Mouse (Mus musculus): Measurements from ENCODE around the gene Fchsd2. TPM values are rescaled to one million over a fixed set of nuclear protein-coding genes. Genes with fewer than 3 reads are reported as not detected.

The Fchsd2 gene
- total and polyA plus RNA-seq, 2 experiments: 8.9 to 43.0 TPM

GRCm38 (mm10) chr7:101216724-101217123 is 124.1 kb downstream of the Fchsd2 start:
- H3K4me1 ChIP-seq (ENCODE audit: control insufficient read depth, insufficient read depth, low read length): no peaks in the 10 kb centered on the region
- no peaks in the 10 kb centered on the region for H3K27me3 ChIP-seq (ENCODE audit: control insufficient read depth, insufficient read depth, low read length)
- peaks cover 2% of the 10 kb centered on the region; the same call in 1 of the 2 replicates for H3K36me3 ChIP-seq (ENCODE audit: control insufficient read depth, insufficient read depth, low read length)
- 90% methylated on average over 2 of the region's 2 CpGs for WGBS
- no peak overlapping the region for H3K27ac ChIP-seq (replicated peaks; ENCODE audit: insufficient read depth, low read depth, low read length)
- TF ChIP-seq POLR2A (IDR thresholded peaks at IDR 0.05; ENCODE audit: extremely low read depth, insufficient read depth, low read length) (no peak), CTCF (IDR thresholded peaks at IDR 0.05; ENCODE audit: low read depth, low read length) (no peak)
- H3K79me2 ChIP-seq (ENCODE audit: control insufficient read depth, insufficient read depth, low read length): no peaks in the 10 kb centered on the region
- H3K9ac ChIP-seq (ENCODE audit: low read depth, low read length): no peak overlapping the region
- H3K4me3 ChIP-seq (ENCODE audit: insufficient read depth, low read depth, low read length): no peak overlapping the region
- no peak for DNase-seq (ENCODE audit: extremely low read depth, low read depth, low spot score)

GRCm38 (mm10) chr7:101223501-101223900 is 130.8 kb downstream of the Fchsd2 start:
- Histone ChIP-seq H3K9ac (ENCODE audit: low read depth, low read length) (no peak overlapping the region), H3K27ac (replicated peaks; ENCODE audit: insufficient read depth, low read depth, low read length) (no peak overlapping the region), H3K4me3 (ENCODE audit: insufficient read depth, low read depth, low read length) (no peak overlapping the region), H3K4me1 (ENCODE audit: control insufficient read depth, insufficient read depth, low read length) (no peaks in the 10 kb centered on the region), H3K36me3 (ENCODE audit: control insufficient read depth, insufficient read depth, low read length) (peaks cover 2% of the 10 kb centered on the region), H3K79me2 (ENCODE audit: control insufficient read depth, insufficient read depth, low read length) (no peaks in the 10 kb centered on the region; the same call in 1 of the 2 replicates), H3K27me3 (ENCODE audit: control insufficient read depth, insufficient read depth, low read length) (no peaks in the 10 kb centered on the region)
- no peak for TF ChIP-seq POLR2A (IDR thresholded peaks at IDR 0.05; ENCODE audit: extremely low read depth, insufficient read depth, low read length)
- no peak for TF ChIP-seq CTCF (IDR thresholded peaks at IDR 0.05; ENCODE audit: low read depth, low read length)
- no peak for DNase-seq (ENCODE audit: extremely low read depth, low read depth, low spot score)
- 98% methylated on average over 2 of the region's 2 CpGs for WGBS

- no peaks in the 10 kb centered on the region for H3K27me3 ChIP-seq (ENCODE audit: control insufficient read depth, insufficient read depth, low read length)
- 65% methylated on average over 1 of the region's 1 CpGs for WGBS
- no peaks in the 10 kb centered on the region; the same call in 1 of the 2 replicates for H3K79me2 ChIP-seq (ENCODE audit: control insufficient read depth, insufficient read depth, low read length)
- H3K9ac ChIP-seq (ENCODE audit: low read depth, low read length): no peak overlapping the region
- H3K36me3 ChIP-seq (ENCODE audit: control insufficient read depth, insufficient read depth, low read length): peaks cover 8% of the 10 kb centered on the region; the same call in 1 of the 2 replicates
- TF ChIP-seq CTCF (IDR thresholded peaks at IDR 0.05; ENCODE audit: low read depth, low read length): no peak
- no peak for DNase-seq (ENCODE audit: extremely low read depth, low read depth, low spot score)
- no peak overlapping the region for H3K27ac ChIP-seq (replicated peaks; ENCODE audit: insufficient read depth, low read depth, low read length)
- no peak overlapping the region for H3K4me3 ChIP-seq (ENCODE audit: insufficient read depth, low read depth, low read length)
- H3K4me1 ChIP-seq (ENCODE audit: control insufficient read depth, insufficient read depth, low read length): peaks cover 2% of the 10 kb centered on the region
These were observed 136.7 kb downstream of the Fchsd2 start for GRCm38 (mm10) chr7:101229336-101229735.

GRCm38 (mm10) chr7:101231458-101231857 is 138.8 kb downstream of the Fchsd2 start:
- peaks cover 2% of the 10 kb centered on the region for H3K4me1 ChIP-seq (ENCODE audit: control insufficient read depth, insufficient read depth, low read length)
- DNase-seq (ENCODE audit: extremely low read depth, low read depth, low spot score): peak; percentile 48
- H3K9ac ChIP-seq (ENCODE audit: low read depth, low read length): no peak overlapping the region
- H3K79me2 ChIP-seq (ENCODE audit: control insufficient read depth, insufficient read depth, low read length): no peaks in the 10 kb centered on the region; the same call in 1 of the 2 replicates
- H3K4me3 ChIP-seq (ENCODE audit: insufficient read depth, low read depth, low read length): no peak overlapping the region
- TF ChIP-seq POLR2A (IDR thresholded peaks at IDR 0.05; ENCODE audit: extremely low read depth, insufficient read depth, low read length): no peak
- no peak for TF ChIP-seq CTCF (IDR thresholded peaks at IDR 0.05; ENCODE audit: low read depth, low read length)
- WGBS: 53% methylated on average over 2 of the region's 2 CpGs
- H3K27me3 ChIP-seq (ENCODE audit: control insufficient read depth, insufficient read depth, low read length): no peaks in the 10 kb centered on the region
- H3K27ac ChIP-seq (replicated peaks; ENCODE audit: insufficient read depth, low read depth, low read length): no peak overlapping the region
- H3K36me3 ChIP-seq (ENCODE audit: control insufficient read depth, insufficient read depth, low read length): peaks cover 12% of the 10 kb centered on the region; the same call in 1 of the 2 replicates

GRCm38 (mm10) chr7:101232716-101233115 is 140.1 kb downstream of the Fchsd2 start:
- TF ChIP-seq CTCF (IDR thresholded peaks at IDR 0.05; ENCODE audit: low read depth, low read length) (no peak), POLR2A (IDR thresholded peaks at IDR 0.05; ENCODE audit: extremely low read depth, insufficient read depth, low read length) (no peak)
- peaks cover 15% of the 10 kb centered on the region; the same call in 1 of the 2 replicates for H3K36me3 ChIP-seq (ENCODE audit: control insufficient read depth, insufficient read depth, low read length)
- no peaks in the 10 kb centered on the region for H3K27me3 ChIP-seq (ENCODE audit: control insufficient read depth, insufficient read depth, low read length)
- H3K4me3 ChIP-seq (ENCODE audit: insufficient read depth, low read depth, low read length): no peak overlapping the region
- peaks cover 2% of the 10 kb centered on the region for H3K4me1 ChIP-seq (ENCODE audit: control insufficient read depth, insufficient read depth, low read length)
- no peak for DNase-seq (ENCODE audit: extremely low read depth, low read depth, low spot score)
- no peak overlapping the region for H3K9ac ChIP-seq (ENCODE audit: low read depth, low read length)
- WGBS: 87% methylated on average over 3 of the region's 3 CpGs
- no peaks in the 10 kb centered on the region for H3K79me2 ChIP-seq (ENCODE audit: control insufficient read depth, insufficient read depth, low read length)
- H3K27ac ChIP-seq (replicated peaks; ENCODE audit: insufficient read depth, low read depth, low read length): no peak overlapping the region

GRCm38 (mm10) chr7:101236712-101237473 is 144.2 kb downstream of the Fchsd2 start:
- TF ChIP-seq CTCF (IDR thresholded peaks at IDR 0.05; ENCODE audit: low read depth, low read length) (no peak), POLR2A (IDR thresholded peaks at IDR 0.05; ENCODE audit: extremely low read depth, insufficient read depth, low read length) (no peak)
- no peaks in the 10 kb centered on the region for H3K27me3 ChIP-seq (ENCODE audit: control insufficient read depth, insufficient read depth, low read length)
- H3K36me3 ChIP-seq (ENCODE audit: control insufficient read depth, insufficient read depth, low read length): peaks cover 30% of the 10 kb centered on the region
- no peak overlapping the region for H3K4me3 ChIP-seq (ENCODE audit: insufficient read depth, low read depth, low read length)
- WGBS: 87% methylated on average over 8 of the region's 8 CpGs
- DNase-seq (ENCODE audit: extremely low read depth, low read depth, low spot score): no peak
- H3K79me2 ChIP-seq (ENCODE audit: control insufficient read depth, insufficient read depth, low read length): no peaks in the 10 kb centered on the region
- H3K27ac ChIP-seq (replicated peaks; ENCODE audit: insufficient read depth, low read depth, low read length): no peak overlapping the region
- H3K9ac ChIP-seq (ENCODE audit: low read depth, low read length): no peak overlapping the region
- no peaks in the 10 kb centered on the region for H3K4me1 ChIP-seq (ENCODE audit: control insufficient read depth, insufficient read depth, low read length)
